Mouse (Mus musculus): Measurements from ENCODE around the gene Grhl3. TPM values are rescaled to one million over a fixed set of nuclear protein-coding genes. Genes with fewer than 3 reads are reported as not detected.

Grhl3 gene
- polyA plus RNA-seq, 1 experiment from 2014 or later, result 0.87 TPM

DNA sequence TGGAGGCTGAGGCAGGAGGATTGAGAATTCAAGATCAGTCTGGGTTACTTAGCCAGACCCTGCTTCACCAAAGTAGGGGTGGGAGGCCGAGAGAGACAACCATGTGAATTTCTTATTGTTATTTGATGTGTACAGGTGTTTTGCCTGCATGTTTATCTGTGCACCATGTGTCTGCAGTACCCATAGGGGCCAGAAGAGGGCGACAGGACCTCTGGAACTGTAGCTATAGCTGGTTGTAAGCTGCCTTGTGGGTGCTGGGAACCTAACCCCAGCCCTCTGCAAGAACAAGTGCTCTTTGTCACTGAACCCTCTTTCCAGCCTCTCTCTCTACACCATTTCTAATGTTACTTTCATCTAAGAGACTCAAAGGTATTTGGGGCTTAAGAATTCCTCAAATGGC lies 43.2 kb downstream of the Grhl3 start:
- Histone ChIP-seq H3K9me3 (replicated peaks; ENCODE audit: control insufficient read depth, low read length, poor library complexity, severe bottlenecking) (no peaks in the 10 kb centered on the region), H3K27ac (ENCODE audit: low read length) (no peak overlapping the region), H3K36me3 (ENCODE audit: control insufficient read depth, insufficient read depth, low read length) (no peaks in the 10 kb centered on the region), H3K9ac (ENCODE audit: low read depth, low read length) (no peak overlapping the region), H3K4me3 (ENCODE audit: low read depth, low read length) (no peak overlapping the region), H3K4me1 (ENCODE audit: control insufficient read depth, insufficient read depth, low read length) (peaks cover 2% of the 10 kb centered on the region; the same call in 1 of the 2 replicates), H3K4me2 (ENCODE audit: low read length) (no peak overlapping the region), H3K27me3 (ENCODE audit: control insufficient read depth, insufficient read depth, low read depth, low read length) (no peaks in the 10 kb centered on the region)
- WGBS, result 58% methylated on average over 2 of the region's 2 CpGs
- ATAC-seq, result no peak

- Histone ChIP-seq H3K27ac (ENCODE audit: low read length) (no peak overlapping the region), H3K36me3 (ENCODE audit: control insufficient read depth, insufficient read depth, low read length) (no peaks in the 10 kb centered on the region), H3K4me3 (ENCODE audit: low read depth, low read length) (no peak overlapping the region), H3K9ac (ENCODE audit: low read depth, low read length) (no peak overlapping the region), H3K4me1 (ENCODE audit: control insufficient read depth, insufficient read depth, low read length) (peaks cover 5% of the 10 kb centered on the region; the same call in 1 of the 2 replicates), H3K9me3 (replicated peaks; ENCODE audit: control insufficient read depth, low read length, poor library complexity, severe bottlenecking) (no peaks in the 10 kb centered on the region), H3K4me2 (ENCODE audit: low read length) (no peak overlapping the region), H3K27me3 (ENCODE audit: control insufficient read depth, insufficient read depth, low read depth, low read length) (no peaks in the 10 kb centered on the region)
- WGBS, result 7% methylated on average over 14 of the region's 14 CpGs
- peak; percentile 70; the same call in 1 of the 2 replicates for ATAC-seq
Measured at GRCm38 (mm10) chr4:135526039-135526710, 47.3 kb downstream of the Grhl3 start.

- H3K4me3 ChIP-seq (ENCODE audit: low read depth, low read length), result no peak overlapping the region
- H3K9ac ChIP-seq (ENCODE audit: low read depth, low read length), result no peak overlapping the region
- no peak overlapping the region for H3K27ac ChIP-seq (ENCODE audit: low read length)
- peaks cover 5% of the 10 kb centered on the region; the same call in 1 of the 2 replicates for H3K4me1 ChIP-seq (ENCODE audit: control insufficient read depth, insufficient read depth, low read length)
- H3K9me3 ChIP-seq (replicated peaks; ENCODE audit: control insufficient read depth, low read length, poor library complexity, severe bottlenecking), result no peaks in the 10 kb centered on the region
- H3K4me2 ChIP-seq (ENCODE audit: low read length), result no peak overlapping the region
- ATAC-seq, result no peak
- H3K27me3 ChIP-seq (ENCODE audit: control insufficient read depth, insufficient read depth, low read depth, low read length), result no peaks in the 10 kb centered on the region
- H3K36me3 ChIP-seq (ENCODE audit: control insufficient read depth, insufficient read depth, low read length), result no peaks in the 10 kb centered on the region
- 53% methylated on average over 12 of the region's 12 CpGs for WGBS
Measured at GRCm38 (mm10) chr4:135525057-135525456, 48.4 kb downstream of the Grhl3 start.

DNA sequence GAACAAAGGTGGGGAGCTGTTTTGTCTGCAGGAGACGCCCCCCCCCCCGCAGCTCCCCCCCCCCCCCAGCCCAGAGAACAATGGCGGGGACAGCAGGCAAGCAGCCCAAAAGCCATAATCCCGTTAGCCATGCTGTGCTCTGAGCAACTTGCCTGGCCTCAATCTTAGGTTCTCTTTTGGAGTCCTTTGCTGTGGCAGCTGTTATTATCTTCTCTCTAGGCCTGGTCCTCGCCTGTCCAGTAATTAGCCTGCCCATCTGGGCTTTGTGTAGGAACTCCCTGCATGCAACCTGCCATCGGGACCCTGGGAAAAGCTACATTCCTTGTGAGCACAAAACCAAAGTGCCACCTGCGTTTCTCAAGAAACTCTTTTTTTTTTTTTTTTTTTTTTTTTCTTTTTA lies 49.5 kb downstream of the Grhl3 start:
- Histone ChIP-seq H3K4me3 (ENCODE audit: low read depth, low read length) (no peak overlapping the region), H3K9ac (ENCODE audit: low read depth, low read length) (no peak overlapping the region), H3K27me3 (ENCODE audit: control insufficient read depth, insufficient read depth, low read depth, low read length) (no peaks in the 10 kb centered on the region), H3K4me1 (ENCODE audit: control insufficient read depth, insufficient read depth, low read length) (peaks cover 5% of the 10 kb centered on the region; the same call in 1 of the 2 replicates), H3K36me3 (ENCODE audit: control insufficient read depth, insufficient read depth, low read length) (no peaks in the 10 kb centered on the region), H3K9me3 (replicated peaks; ENCODE audit: control insufficient read depth, low read length, poor library complexity, severe bottlenecking) (no peaks in the 10 kb centered on the region), H3K4me2 (ENCODE audit: low read length) (no peak overlapping the region), H3K27ac (ENCODE audit: low read length) (no peak overlapping the region)
- 4% methylated on average over 4 of the region's 7 CpGs for WGBS
- peak; percentile 32; the same call in 1 of the 2 replicates for ATAC-seq

- 84% methylated on average over 9 of the region's 9 CpGs for WGBS
- H3K27me3 ChIP-seq (ENCODE audit: control insufficient read depth, insufficient read depth, low read depth, low read length), result no peaks in the 10 kb centered on the region
- no peak overlapping the region for H3K4me3 ChIP-seq (ENCODE audit: low read depth, low read length)
- H3K4me1 ChIP-seq (ENCODE audit: control insufficient read depth, insufficient read depth, low read length), result peaks cover 2% of the 10 kb centered on the region; the same call in 1 of the 2 replicates
- H3K27ac ChIP-seq (ENCODE audit: low read length), result no peak overlapping the region
- H3K36me3 ChIP-seq (ENCODE audit: control insufficient read depth, insufficient read depth, low read length), result no peaks in the 10 kb centered on the region
- H3K9me3 ChIP-seq (replicated peaks; ENCODE audit: control insufficient read depth, low read length, poor library complexity, severe bottlenecking), result no peaks in the 10 kb centered on the region
- ATAC-seq, result no peak
- no peak overlapping the region for H3K9ac ChIP-seq (ENCODE audit: low read depth, low read length)
- H3K4me2 ChIP-seq (ENCODE audit: low read length), result no peak overlapping the region
Measured at GRCm38 (mm10) chr4:135520421-135520820, 53.0 kb downstream of the Grhl3 start.

GRCm38 (mm10) chr4:135518135-135518534 lies 55.3 kb downstream of the Grhl3 start:
- Histone ChIP-seq H3K27me3 (ENCODE audit: control insufficient read depth, insufficient read depth, low read depth, low read length) (no peaks in the 10 kb centered on the region), H3K4me2 (ENCODE audit: low read length) (no peak overlapping the region), H3K4me1 (ENCODE audit: control insufficient read depth, insufficient read depth, low read length) (no peaks in the 10 kb centered on the region), H3K4me3 (ENCODE audit: low read depth, low read length) (no peak overlapping the region), H3K9ac (ENCODE audit: low read depth, low read length) (no peak overlapping the region), H3K36me3 (ENCODE audit: control insufficient read depth, insufficient read depth, low read length) (no peaks in the 10 kb centered on the region), H3K27ac (ENCODE audit: low read length) (no peak overlapping the region), H3K9me3 (replicated peaks; ENCODE audit: control insufficient read depth, low read length, poor library complexity, severe bottlenecking) (no peaks in the 10 kb centered on the region)
- ATAC-seq, result no peak
- 83% methylated on average over 12 of the region's 12 CpGs for WGBS

- Histone ChIP-seq H3K4me2 (ENCODE audit: low read length) (no peak overlapping the region), H3K4me3 (ENCODE audit: low read depth, low read length) (no peak overlapping the region), H3K27me3 (ENCODE audit: control insufficient read depth, insufficient read depth, low read depth, low read length) (peaks cover 2% of the 10 kb centered on the region; the same call in 1 of the 2 replicates), H3K9me3 (replicated peaks; ENCODE audit: control insufficient read depth, low read length, poor library complexity, severe bottlenecking) (no peaks in the 10 kb centered on the region), H3K4me1 (ENCODE audit: control insufficient read depth, insufficient read depth, low read length) (no peaks in the 10 kb centered on the region), H3K27ac (ENCODE audit: low read length) (no peak overlapping the region), H3K9ac (ENCODE audit: low read depth, low read length) (no peak overlapping the region), H3K36me3 (ENCODE audit: control insufficient read depth, insufficient read depth, low read length) (no peaks in the 10 kb centered on the region)
- 52% methylated on average over 15 of the region's 15 CpGs for WGBS
- ATAC-seq, result no peak
Measured at GRCm38 (mm10) chr4:135516351-135517316, 56.8 kb downstream of the Grhl3 start.

- Histone ChIP-seq H3K36me3 (ENCODE audit: control insufficient read depth, insufficient read depth, low read length) (no peaks in the 10 kb centered on the region), H3K9ac (ENCODE audit: low read depth, low read length) (no peak overlapping the region), H3K4me1 (ENCODE audit: control insufficient read depth, insufficient read depth, low read length) (no peaks in the 10 kb centered on the region), H3K27ac (ENCODE audit: low read length) (no peak overlapping the region), H3K4me2 (ENCODE audit: low read length) (no peak overlapping the region), H3K4me3 (ENCODE audit: low read depth, low read length) (no peak overlapping the region), H3K27me3 (ENCODE audit: control insufficient read depth, insufficient read depth, low read depth, low read length) (peaks cover 2% of the 10 kb centered on the region; the same call in 1 of the 2 replicates), H3K9me3 (replicated peaks; ENCODE audit: control insufficient read depth, low read length, poor library complexity, severe bottlenecking) (no peaks in the 10 kb centered on the region)
- 65% methylated on average over 14 of the region's 14 CpGs for WGBS
- no peak for ATAC-seq
Measured at GRCm38 (mm10) chr4:135514925-135515324, 58.5 kb downstream of the Grhl3 start.

- Histone ChIP-seq H3K27me3 (ENCODE audit: control insufficient read depth, insufficient read depth, low read depth, low read length) (peaks cover 2% of the 10 kb centered on the region; the same call in 1 of the 2 replicates), H3K4me2 (ENCODE audit: low read length) (no peak overlapping the region), H3K4me3 (ENCODE audit: low read depth, low read length) (no peak overlapping the region), H3K36me3 (ENCODE audit: control insufficient read depth, insufficient read depth, low read length) (no peaks in the 10 kb centered on the region), H3K27ac (ENCODE audit: low read length) (no peak overlapping the region), H3K9me3 (replicated peaks; ENCODE audit: control insufficient read depth, low read length, poor library complexity, severe bottlenecking) (no peaks in the 10 kb centered on the region), H3K9ac (ENCODE audit: low read depth, low read length) (no peak overlapping the region), H3K4me1 (ENCODE audit: control insufficient read depth, insufficient read depth, low read length) (no peaks in the 10 kb centered on the region)
- ATAC-seq, result no peak
- 84% methylated on average over 7 of the region's 7 CpGs for WGBS
Measured at GRCm38 (mm10) chr4:135513865-135514264, 59.6 kb downstream of the Grhl3 start.
